Mouse (Mus musculus) spleen, postnatal 14 days (tissue): ENCODE results near the gene Golt1b.
A peak's percentile ranks its signal among the peaks of the same experiment; 100 is the strongest.
"Not testable (repeated sequence)": the region's sequence is repeated elsewhere in the genome, so short reads cannot be mapped to it uniquely, and the experiment has no call there.

Experiments used
- DNase-seq, 2 experiments: peaks; one replicate each; pipeline ENCODE4 v3.0.0; 2021 to 2022; ENCODE audit warnings: low spot score in 2 of 2

Gene Golt1b

GRCm38 (mm10) chr6:142387011-142387754 is at the start of gene Golt1b, which contains the start of gene Recql:
Gene Golt1b (plus strand): TSS chr6:142387221.
Gene Recql (minus strand): TSS chr6:142387087.
- DNase-seq = peak; percentile 94 to 95

GRCm38 (mm10) chr6:142338961-142339360 is 48.1 kb upstream of the Golt1b start:
- no peak for DNase-seq

- DNase-seq = no peak
Measured at GRCm38 (mm10) chr6:142339576-142339975, 47.4 kb upstream of the Golt1b start.

- DNase-seq = peak in 1 of 2 experiments; percentile 32
Measured at GRCm38 (mm10) chr6:142343561-142343960, 43.5 kb upstream of the Golt1b start.

GRCm38 (mm10) chr6:142345440-142346038 is 41.5 kb upstream of the Golt1b start, which contains the start of gene Pyroxd1:
Gene Pyroxd1 (plus strand): TSS chr6:142345654.
- peak; percentile 49 to 64 for DNase-seq

- no peak for DNase-seq
Measured at GRCm38 (mm10) chr6:142346181-142347110, 40.6 kb upstream of the Golt1b start.

GRCm38 (mm10) chr6:142347431-142348385 is 39.3 kb upstream of the Golt1b start:
- no peak for DNase-seq

GRCm38 (mm10) chr6:142352099-142352498 is 34.9 kb upstream of the Golt1b start:
- not testable (repeated sequence) for DNase-seq

GRCm38 (mm10) chr6:142357106-142357505 is 29.9 kb upstream of the Golt1b start:
- no peak for DNase-seq

GRCm38 (mm10) chr6:142362036-142362435 is 25.0 kb upstream of the Golt1b start:
- DNase-seq = no peak

GRCm38 (mm10) chr6:142363019-142363576 is 23.9 kb upstream of the Golt1b start:
- DNase-seq = no peak

- no peak for DNase-seq
Measured at GRCm38 (mm10) chr6:142365742-142366472, 21.1 kb upstream of the Golt1b start.

GRCm38 (mm10) chr6:142366473-142367018 is 20.5 kb upstream of the Golt1b start:
- no peak for DNase-seq

GRCm38 (mm10) chr6:142367565-142367964 is 19.5 kb upstream of the Golt1b start:
- no peak for DNase-seq

- no peak for DNase-seq
Measured at GRCm38 (mm10) chr6:142369568-142369967, 17.5 kb upstream of the Golt1b start.

- DNase-seq = no peak
Measured at GRCm38 (mm10) chr6:142377081-142377480, 9.9 kb upstream of the Golt1b start.

- no peak for DNase-seq
Measured at GRCm38 (mm10) chr6:142378576-142379330, 8.3 kb upstream of the Golt1b start.

- no peak for DNase-seq
Measured at GRCm38 (mm10) chr6:142379961-142380360, 7.1 kb upstream of the Golt1b start.

GRCm38 (mm10) chr6:142381615-142382014 is 5.4 kb upstream of the Golt1b start:
- no peak for DNase-seq
